Mouse (Mus musculus) kidney, postnatal 36 days (tissue): Measurements from ENCODE around the gene Trip10.

Experiments
- DNase-seq, 2 experiments: peaks; one replicate each; pipeline ENCODE4 v3.0.0; 2021 to 2022; ENCODE audit warnings: mixed read lengths in 2 of 2

Gene Trip10

GRCm38 (mm10) chr17:57249186-57250181, at the start of gene Trip10:
TSS of gene Trip10 (plus strand) at chr17:57249455.
- peak; percentile 97 to 99 for DNase-seq

- peak in 1 of 2 experiments; percentile 40 for DNase-seq
These were observed 47.2 kb upstream of the Trip10 start for GRCm38 (mm10) chr17:57201841-57202724.

- DNase-seq, result peak; percentile 75 to 78
These were observed 41.3 kb upstream of the Trip10 start for GRCm38 (mm10) chr17:57207938-57208337.

- peak in 1 of 2 experiments; percentile 35 for DNase-seq
These were observed 39.9 kb upstream of the Trip10 start for GRCm38 (mm10) chr17:57209330-57209729.

- DNase-seq, result no peak
These were observed 37.8 kb upstream of the Trip10 start for GRCm38 (mm10) chr17:57211501-57211900.

GRCm38 (mm10) chr17:57214676-57215387, 34.4 kb upstream of the Trip10 start:
- DNase-seq, result peak in 1 of 2 experiments; percentile 38

GRCm38 (mm10) chr17:57218335-57218900, 30.8 kb upstream of the Trip10 start:
- DNase-seq, result no peak

- DNase-seq, result peak; percentile 74 to 91
These were observed 29.9 kb upstream of the Trip10 start for GRCm38 (mm10) chr17:57219167-57219883.

GRCm38 (mm10) chr17:57219884-57220207, 29.4 kb upstream of the Trip10 start:
- peak; percentile 59 to 76 for DNase-seq

GRCm38 (mm10) chr17:57221911-57222310, 27.3 kb upstream of the Trip10 start:
- DNase-seq, result no peak

GRCm38 (mm10) chr17:57223313-57223712, 25.9 kb upstream of the Trip10 start:
- no peak for DNase-seq

- no peak for DNase-seq
These were observed 21.8 kb upstream of the Trip10 start for GRCm38 (mm10) chr17:57227468-57227867.

GRCm38 (mm10) chr17:57228014-57228413, 21.2 kb upstream of the Trip10 start, which contains the start of gene C3:
TSS of gene C3 (minus strand) at chr17:57228136.
- DNase-seq, result peak; percentile 66 to 67

- DNase-seq, result no peak
These were observed 20.4 kb upstream of the Trip10 start for GRCm38 (mm10) chr17:57228873-57229272.

GRCm38 (mm10) chr17:57229851-57230727, 19.2 kb upstream of the Trip10 start:
- peak in 1 of 2 experiments; percentile 39 for DNase-seq

GRCm38 (mm10) chr17:57230728-57231125, 18.5 kb upstream of the Trip10 start:
- peak; percentile 67 to 79 for DNase-seq

GRCm38 (mm10) chr17:57231321-57231771, 17.9 kb upstream of the Trip10 start:
- DNase-seq, result peak in 1 of 2 experiments; percentile 54

GRCm38 (mm10) chr17:57232200-57232599, 17.1 kb upstream of the Trip10 start:
- DNase-seq, result no peak

GRCm38 (mm10) chr17:57233038-57233437, 16.2 kb upstream of the Trip10 start:
- DNase-seq, result peak; percentile 89 to 93

GRCm38 (mm10) chr17:57234254-57234928, 14.9 kb upstream of the Trip10 start:
- peak; percentile 69 to 73 for DNase-seq
